Mouse (Mus musculus) G1E-ER4 (cell line): ENCODE measurements around the gene Hist1h4a. TPM values are rescaled to one million over a fixed set of nuclear protein-coding genes. Genes with fewer than 3 reads are reported as not detected.
"Not testable (repeated sequence)": the region's sequence is repeated elsewhere in the genome, so short reads cannot be mapped to it uniquely, and the experiment has no call there.

Experiments
- GATA1 ChIP-seq: IDR thresholded peaks from one replicate; pipeline ENCODE4 v1.8.0; 2012; ENCODE audit warnings: low read length, inconsistent platforms
- polyA plus RNA-seq: library from polyadenylated mRNA; stranded (reverse); fragments of >175 nt; gene quantifications from 2 replicates; pipeline ENCODE4 v1.2.3, GENCODE M21; 2012

Hist1h4a gene
- polyA plus RNA-seq: 31.9 and 40.7 TPM in 2 replicates

GRCm38 (mm10) chr13:23760972-23761864 lies at the start of gene Hist1h4a:
TSS of gene Hist1h4a (minus strand) at chr13:23761230.
- TF ChIP-seq GATA1: no peak

DNA sequence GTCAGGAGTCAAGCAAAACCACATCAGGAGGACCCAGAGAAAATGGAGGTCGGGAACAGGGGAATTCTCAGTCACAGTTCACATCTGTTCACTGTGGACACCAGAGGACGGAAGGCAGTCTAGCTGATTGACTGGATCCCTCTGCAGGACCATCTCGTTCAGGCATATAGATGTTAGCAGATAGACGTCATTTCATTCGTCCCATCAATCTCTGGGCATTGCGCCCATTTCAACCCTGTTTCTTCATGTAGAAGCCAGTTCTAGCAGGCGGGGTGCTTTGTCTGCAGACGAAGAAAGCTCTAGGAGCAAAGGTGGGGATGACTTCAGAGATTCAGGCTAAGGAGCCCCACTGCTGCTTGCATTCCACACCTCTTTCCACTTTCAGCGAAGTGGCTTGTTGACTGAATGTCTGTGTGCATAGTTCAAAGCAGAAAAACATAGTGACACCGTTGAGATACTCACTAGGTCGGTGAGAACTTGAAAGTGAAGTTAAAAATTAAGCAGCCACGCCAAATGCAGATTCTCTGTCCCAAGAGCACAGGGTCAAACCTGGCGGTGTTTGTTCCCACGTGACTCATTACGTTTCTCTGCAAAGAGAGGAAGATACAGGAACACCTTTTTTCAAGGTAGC lies 45.5 kb upstream of the Hist1h4a start, which contains the start of gene Slc17a2:
TSS of gene Slc17a2 (plus strand) at position 572 of the 631 bp plus-strand sequence.
- TF ChIP-seq GATA1: no peak

- no peak for TF ChIP-seq GATA1
Measured at GRCm38 (mm10) chr13:23804532-23804931, 43.5 kb upstream of the Hist1h4a start.

- TF ChIP-seq GATA1: no peak
Measured at GRCm38 (mm10) chr13:23799405-23799804, 38.4 kb upstream of the Hist1h4a start.

DNA sequence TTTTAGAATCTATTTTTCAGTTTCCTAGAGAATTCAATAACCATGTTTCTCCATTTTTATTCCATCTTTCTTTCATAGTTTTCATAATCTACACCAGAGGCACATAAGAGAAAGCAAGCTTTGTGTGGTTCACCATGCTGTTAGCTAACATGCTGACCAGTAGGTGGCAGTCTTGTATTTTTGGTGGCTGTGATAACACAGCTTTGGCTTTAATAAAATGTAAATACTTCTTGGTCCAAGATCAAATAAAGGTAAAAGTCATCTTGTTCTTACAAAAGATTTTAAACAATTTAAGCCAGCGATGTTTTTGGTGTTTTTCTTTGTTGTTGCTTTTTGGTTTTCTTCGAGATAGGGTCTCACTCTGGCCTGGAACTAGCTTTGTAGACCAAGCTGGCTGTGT lies 31.5 kb upstream of the Hist1h4a start:
- no peak for TF ChIP-seq GATA1

DNA sequence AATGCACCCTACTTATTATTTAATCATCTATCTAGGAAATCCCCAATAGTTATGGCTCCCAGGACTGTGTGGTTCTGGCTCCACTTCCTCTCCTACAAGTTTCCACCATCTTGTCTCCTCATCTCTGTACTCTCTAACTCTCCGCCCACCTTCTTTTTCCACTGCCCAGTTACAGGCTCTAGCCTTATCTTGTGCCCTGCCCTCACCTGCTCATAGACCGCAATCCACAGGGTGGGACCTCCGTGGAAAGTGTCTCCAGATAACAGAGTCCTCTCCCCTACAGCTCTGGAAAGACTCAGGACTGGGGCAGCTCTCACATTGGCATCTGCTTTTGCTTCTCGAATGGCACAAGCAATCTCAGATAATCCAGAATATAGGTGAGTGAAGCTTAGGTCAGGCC lies 18.0 kb upstream of the Hist1h4a start:
- TF ChIP-seq GATA1: no peak

GRCm38 (mm10) chr13:23778339-23778738 lies 17.3 kb upstream of the Hist1h4a start:
- no peak for TF ChIP-seq GATA1

- no peak for TF ChIP-seq GATA1
Measured at GRCm38 (mm10) chr13:23772561-23773313, 11.7 kb upstream of the Hist1h4a start.

DNA sequence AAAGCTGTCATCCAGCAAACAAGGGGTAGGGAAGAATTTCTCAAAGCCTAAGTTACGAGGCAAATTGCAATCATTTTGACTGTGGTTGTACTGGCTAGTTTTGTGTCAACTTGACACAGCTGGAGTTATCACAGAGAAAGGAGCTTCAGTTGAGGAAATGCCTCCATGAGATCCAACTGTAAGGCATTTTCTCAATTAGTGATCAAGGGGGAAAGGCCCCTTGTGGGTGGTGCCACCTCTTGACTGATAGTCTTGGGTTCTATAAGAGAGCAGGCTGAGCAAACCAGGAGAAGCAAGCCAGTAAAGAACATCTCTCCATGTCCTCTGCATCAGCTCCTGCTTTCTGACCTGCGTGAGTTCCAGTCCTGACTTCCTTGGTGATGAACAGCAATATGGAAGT lies 8.6 kb upstream of the Hist1h4a start, which contains the start of gene Trim38:
TSS of gene Trim38 (plus strand) at position 301 of the 400 bp plus-strand sequence.
- TF ChIP-seq GATA1: not testable (repeated sequence)

DNA sequence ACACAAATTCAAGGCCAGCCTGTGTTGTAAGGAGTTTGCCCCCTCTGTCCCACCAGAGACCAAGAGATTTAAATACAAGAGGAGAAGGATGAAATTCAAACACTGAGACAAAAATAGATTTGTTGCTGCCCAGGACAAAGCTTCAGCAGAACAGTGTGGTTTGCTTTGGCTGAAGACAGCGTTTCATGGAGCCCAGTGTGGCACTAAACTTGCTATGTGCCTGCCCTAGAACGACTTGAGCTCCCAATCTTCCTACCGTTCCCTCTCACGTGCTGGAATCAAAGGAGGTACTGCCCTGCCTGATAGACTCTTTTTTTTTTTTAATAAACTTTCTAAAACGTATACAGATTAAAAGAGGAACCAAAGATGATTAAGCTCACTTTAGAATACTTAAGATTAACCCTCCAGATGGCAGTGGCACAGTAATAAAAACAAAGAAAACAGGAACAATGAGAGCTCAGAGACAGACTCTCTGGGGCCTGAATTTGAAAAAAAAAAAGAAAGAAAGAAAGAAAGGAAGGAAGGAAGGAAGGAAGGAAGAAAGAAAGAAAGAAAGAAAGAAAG lies 7.9 kb upstream of the Hist1h4a start:
- TF ChIP-seq GATA1: no peak

GRCm38 (mm10) chr13:23766772-23767171 lies 5.7 kb upstream of the Hist1h4a start:
- TF ChIP-seq GATA1: no peak

GRCm38 (mm10) chr13:23765172-23765513 lies 4.1 kb upstream of the Hist1h4a start:
- no peak for TF ChIP-seq GATA1

GRCm38 (mm10) chr13:23764324-23765171 lies 3.5 kb upstream of the Hist1h4a start:
- no peak for TF ChIP-seq GATA1

DNA sequence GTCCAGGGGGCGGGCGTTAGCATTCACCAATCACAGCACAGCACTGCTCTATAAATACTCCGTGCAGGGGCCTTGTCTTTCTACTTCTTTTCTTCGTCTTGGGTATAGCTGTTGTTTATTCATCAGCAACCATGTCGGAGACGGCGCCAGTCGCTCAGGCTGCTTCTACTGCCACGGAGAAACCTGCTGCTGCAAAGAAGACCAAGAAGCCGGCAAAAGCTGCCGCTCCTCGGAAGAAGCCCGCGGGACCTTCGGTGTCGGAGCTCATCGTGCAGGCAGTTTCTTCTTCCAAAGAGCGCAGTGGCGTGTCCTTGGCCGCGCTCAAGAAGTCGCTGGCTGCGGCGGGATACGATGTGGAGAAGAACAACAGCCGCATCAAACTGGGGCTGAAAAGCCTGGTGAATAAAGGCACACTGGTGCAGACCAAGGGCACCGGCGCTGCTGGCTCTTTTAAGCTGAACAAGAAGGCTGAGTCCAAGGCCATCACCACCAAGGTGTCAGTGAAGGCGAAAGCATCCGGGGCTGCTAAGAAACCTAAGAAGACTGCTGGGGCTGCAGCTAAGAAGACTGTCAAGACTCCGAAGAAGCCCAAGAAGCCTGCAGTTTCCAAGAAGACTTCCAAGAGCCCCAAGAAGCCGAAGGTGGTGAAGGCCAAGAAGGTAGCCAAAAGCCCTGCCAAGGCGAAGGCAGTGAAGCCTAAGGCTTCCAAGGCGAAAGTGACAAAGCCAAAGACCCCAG lies 2.7 kb upstream of the Hist1h4a start, which contains the start of gene Hist1h1a:
TSS of gene Hist1h1a (plus strand) at position 81 of the 738 bp plus-strand sequence.
- TF ChIP-seq GATA1: no peak
